Mouse (Mus musculus): ENCODE results near the gene Fam129a. TPM values are rescaled to one million over a fixed set of nuclear protein-coding genes. Genes with fewer than 3 reads are reported as not detected.

Gene Fam129a
- polyA plus RNA-seq, 1 experiment from 2014 or later: 21.7 TPM

DNA sequence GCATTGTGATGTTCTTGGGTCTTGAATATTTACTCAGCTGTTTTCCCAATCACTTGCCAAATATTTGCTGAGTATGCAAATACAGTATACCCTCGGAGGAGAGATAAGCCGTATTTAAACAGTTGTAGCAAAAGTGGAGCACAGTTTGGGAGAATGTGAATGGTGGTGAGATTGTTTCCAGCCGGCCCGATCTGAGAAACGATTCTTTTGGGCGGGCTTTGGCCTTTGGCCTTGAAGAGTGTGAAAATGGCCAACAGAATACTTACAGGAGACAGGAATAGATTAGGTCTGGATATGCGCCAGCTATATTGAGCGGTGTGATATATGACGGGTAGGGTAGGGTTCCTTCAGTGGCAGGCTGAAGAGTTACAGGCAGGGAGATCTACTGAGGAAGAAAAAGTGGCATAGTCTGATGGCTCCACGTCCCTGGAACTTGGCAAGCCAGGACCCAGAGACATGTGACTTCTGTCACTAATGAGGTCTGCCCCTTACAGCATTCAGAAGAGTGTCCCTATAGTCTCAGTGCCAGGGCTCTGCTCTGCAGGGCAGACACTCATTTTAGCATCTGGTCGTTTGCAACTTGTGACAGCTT, 60.8 kb downstream of the Fam129a start:
- Histone ChIP-seq H3K27me3 (replicated peaks) (no peaks in the 10 kb centered on the region), H3K4me2 (peak overlapping the region; percentile 32), H3K4me1 (peaks cover 6% of the 10 kb centered on the region), H3K4me3 (replicated peaks) (no peak overlapping the region), H3K27ac (peak overlapping the region; percentile 70), H3K36me3 (no peaks in the 10 kb centered on the region), H3K9ac (no peak overlapping the region), H3K9me3 (no peaks in the 10 kb centered on the region)
- ATAC-seq (ENCODE audit: insufficient read depth, low FRiP score, low read depth): peak; percentile 87
- 20% methylated on average over 11 of the region's 11 CpGs for WGBS

GRCm38 (mm10) chr1:151632567-151633356, 61.8 kb downstream of the Fam129a start:
- WGBS: 91% methylated on average over 7 of the region's 7 CpGs
- ATAC-seq (ENCODE audit: insufficient read depth, low FRiP score, low read depth): no peak
- Histone ChIP-seq H3K36me3 (no peaks in the 10 kb centered on the region), H3K9ac (no peak overlapping the region), H3K4me3 (replicated peaks) (no peak overlapping the region), H3K27me3 (replicated peaks) (no peaks in the 10 kb centered on the region), H3K4me2 (no peak overlapping the region), H3K4me1 (peaks cover 6% of the 10 kb centered on the region), H3K27ac (peak overlapping the region; percentile 70; the same call in 1 of the 2 replicates), H3K9me3 (no peaks in the 10 kb centered on the region)

GRCm38 (mm10) chr1:151636637-151637036, 65.7 kb downstream of the Fam129a start:
- H3K9me3 ChIP-seq: no peaks in the 10 kb centered on the region
- H3K4me1 ChIP-seq: 0 out of 2 replicates have a peak, but pooled peaks cover 4% of the 10 kb centered on the region
- no peak overlapping the region for H3K4me3 ChIP-seq (replicated peaks)
- no peaks in the 10 kb centered on the region for H3K27me3 ChIP-seq (replicated peaks)
- WGBS: 86% methylated on average over 3 of the region's 3 CpGs
- H3K27ac ChIP-seq: no peak overlapping the region
- H3K9ac ChIP-seq: no peak overlapping the region
- H3K36me3 ChIP-seq: no peaks in the 10 kb centered on the region
- ATAC-seq (ENCODE audit: insufficient read depth, low FRiP score, low read depth): no peak
- H3K4me2 ChIP-seq: no peak overlapping the region

DNA sequence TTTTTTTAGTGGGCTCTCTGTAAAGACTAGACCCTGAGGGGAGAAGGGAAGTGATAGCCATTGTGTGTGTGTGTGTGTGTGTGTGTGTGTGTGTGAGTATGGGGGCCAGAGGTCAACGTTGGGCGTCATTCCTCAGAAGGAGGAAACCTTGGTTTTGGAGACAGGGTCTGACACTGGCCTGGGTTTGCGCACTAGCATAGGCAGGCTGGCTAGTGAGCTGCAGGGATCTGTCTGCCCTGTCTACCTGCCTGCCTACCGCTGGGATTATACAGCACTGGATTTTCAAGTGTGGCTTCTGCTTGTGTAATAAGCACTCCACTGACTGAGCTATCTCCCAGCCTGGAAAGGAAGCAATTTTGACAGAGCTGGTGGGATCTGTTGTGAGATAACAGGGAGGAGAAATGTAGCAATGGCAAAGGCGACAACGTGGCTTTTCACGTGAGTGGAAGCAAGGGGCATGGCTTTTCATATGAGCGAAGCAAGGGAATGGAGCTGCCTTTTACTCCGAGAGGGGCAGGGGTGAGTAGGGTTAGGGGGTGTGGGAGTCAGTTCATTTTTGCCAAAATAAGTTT, 66.5 kb downstream of the Fam129a start:
- no peak overlapping the region for H3K4me3 ChIP-seq (replicated peaks)
- H3K9ac ChIP-seq: no peak overlapping the region
- no peaks in the 10 kb centered on the region for H3K36me3 ChIP-seq
- H3K4me1 ChIP-seq: no peaks in the 10 kb centered on the region
- 86% methylated on average over 9 of the region's 9 CpGs for WGBS
- no peaks in the 10 kb centered on the region for H3K9me3 ChIP-seq
- H3K27me3 ChIP-seq (replicated peaks): no peaks in the 10 kb centered on the region
- no peak overlapping the region for H3K4me2 ChIP-seq
- no peak overlapping the region for H3K27ac ChIP-seq
- ATAC-seq (ENCODE audit: insufficient read depth, low FRiP score, low read depth): no peak

GRCm38 (mm10) chr1:151638357-151638756, 67.4 kb downstream of the Fam129a start:
- Histone ChIP-seq H3K4me1 (no peaks in the 10 kb centered on the region), H3K36me3 (no peaks in the 10 kb centered on the region), H3K4me2 (no peak overlapping the region), H3K4me3 (replicated peaks) (no peak overlapping the region), H3K27me3 (replicated peaks) (no peaks in the 10 kb centered on the region), H3K9ac (no peak overlapping the region), H3K9me3 (no peaks in the 10 kb centered on the region), H3K27ac (no peak overlapping the region)
- 63% methylated on average over 5 of the region's 5 CpGs for WGBS
- no peak for ATAC-seq (ENCODE audit: insufficient read depth, low FRiP score, low read depth)

GRCm38 (mm10) chr1:151638770-151639169, 67.8 kb downstream of the Fam129a start:
- WGBS: 87% methylated on average over 2 of the region's 2 CpGs

GRCm38 (mm10) chr1:151646380-151646779, 75.4 kb downstream of the Fam129a start:
- Histone ChIP-seq H3K9me3 (no peaks in the 10 kb centered on the region), H3K27ac (no peak overlapping the region), H3K9ac (no peak overlapping the region), H3K36me3 (no peaks in the 10 kb centered on the region), H3K4me3 (replicated peaks) (no peak overlapping the region), H3K4me1 (no peaks in the 10 kb centered on the region), H3K4me2 (no peak overlapping the region), H3K27me3 (replicated peaks) (no peaks in the 10 kb centered on the region)
- WGBS: 83% methylated on average over 3 of the region's 3 CpGs
- no peak for ATAC-seq (ENCODE audit: insufficient read depth, low FRiP score, low read depth)

More at GRCm38 (mm10) chr1:151638770-151639169, 67.8 kb downstream of the Fam129a start:
- Histone ChIP-seq H3K9ac (no peak overlapping the region), H3K4me1 (no peaks in the 10 kb centered on the region), H3K4me3 (replicated peaks) (no peak overlapping the region), H3K27me3 (replicated peaks) (no peaks in the 10 kb centered on the region), H3K36me3 (no peaks in the 10 kb centered on the region), H3K4me2 (no peak overlapping the region), H3K27ac (no peak overlapping the region), H3K9me3 (no peaks in the 10 kb centered on the region)
- no peak for ATAC-seq (ENCODE audit: insufficient read depth, low FRiP score, low read depth)

DNA sequence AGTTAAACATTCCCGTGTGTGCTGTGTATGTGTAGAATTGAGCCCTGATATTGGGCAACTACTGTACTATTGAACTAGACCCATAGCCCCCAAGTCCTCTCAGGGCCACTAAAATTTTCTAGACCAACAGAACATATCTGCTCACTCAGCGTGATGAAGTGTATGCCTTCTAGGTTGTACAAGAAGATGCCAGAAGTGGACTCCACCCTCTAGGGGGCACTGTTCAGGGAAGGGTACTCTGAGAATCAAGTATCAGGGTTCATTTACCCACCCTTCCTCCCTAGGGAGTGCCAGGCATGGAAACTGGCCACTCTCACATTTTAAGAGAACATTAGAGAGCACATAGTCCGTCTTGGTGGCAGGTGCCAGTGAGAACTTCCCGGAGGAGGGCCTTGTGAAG, 77.1 kb downstream of the Fam129a start:
- no peak for ATAC-seq (ENCODE audit: insufficient read depth, low FRiP score, low read depth)
- H3K9me3 ChIP-seq: no peaks in the 10 kb centered on the region
- H3K9ac ChIP-seq: no peak overlapping the region
- H3K27me3 ChIP-seq (replicated peaks): no peaks in the 10 kb centered on the region
- H3K4me2 ChIP-seq: no peak overlapping the region
- H3K27ac ChIP-seq: no peak overlapping the region
- H3K36me3 ChIP-seq: no peaks in the 10 kb centered on the region
- WGBS: 92% methylated on average over 4 of the region's 4 CpGs
- no peaks in the 10 kb centered on the region for H3K4me1 ChIP-seq
- H3K4me3 ChIP-seq (replicated peaks): no peak overlapping the region

DNA sequence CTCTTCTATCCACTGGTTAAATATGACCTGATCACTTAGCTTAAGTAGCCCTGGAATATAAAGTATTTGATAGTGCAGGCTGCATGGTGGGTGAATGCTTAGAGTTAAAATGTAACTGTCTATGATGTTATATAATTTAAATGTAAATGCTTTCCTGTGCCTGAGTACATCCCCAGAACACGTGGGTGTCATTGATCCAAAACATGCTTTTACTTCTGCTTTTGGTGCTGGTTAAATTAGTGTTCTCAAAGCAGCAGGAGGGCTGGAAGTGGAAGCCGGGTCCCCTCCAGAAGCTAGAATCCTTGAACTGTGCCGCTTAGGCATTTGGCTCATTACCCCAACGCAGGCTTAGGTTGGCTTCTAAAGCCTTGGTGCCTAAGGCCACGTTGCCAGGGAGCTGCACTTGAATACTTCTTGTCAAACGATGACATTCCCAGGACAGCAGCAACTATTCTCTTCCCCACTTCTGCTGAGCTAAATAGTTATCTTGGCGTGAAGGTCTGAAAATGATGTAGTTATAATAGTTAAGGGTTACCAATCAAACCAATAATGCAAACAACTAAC, 86.1 kb downstream of the Fam129a start:
- H3K4me1 ChIP-seq: no peaks in the 10 kb centered on the region
- no peak for ATAC-seq (ENCODE audit: insufficient read depth, low FRiP score, low read depth)
- WGBS: 72% methylated on average over 7 of the region's 7 CpGs
- H3K36me3 ChIP-seq: no peaks in the 10 kb centered on the region
- no peak overlapping the region for H3K9ac ChIP-seq
- H3K27me3 ChIP-seq (replicated peaks): no peaks in the 10 kb centered on the region
- no peak overlapping the region for H3K27ac ChIP-seq
- H3K4me2 ChIP-seq: no peak overlapping the region
- H3K9me3 ChIP-seq: no peaks in the 10 kb centered on the region
- H3K4me3 ChIP-seq (replicated peaks): no peak overlapping the region

- Histone ChIP-seq H3K4me1 (no peaks in the 10 kb centered on the region), H3K4me2 (no peak overlapping the region), H3K9me3 (no peaks in the 10 kb centered on the region), H3K36me3 (no peaks in the 10 kb centered on the region), H3K27ac (no peak overlapping the region), H3K4me3 (replicated peaks) (no peak overlapping the region), H3K9ac (no peak overlapping the region), H3K27me3 (replicated peaks) (no peaks in the 10 kb centered on the region)
- 80% methylated on average over 19 of the region's 19 CpGs for whole genome bisulfite sequencing
- no peak for ATAC-seq (ENCODE audit: insufficient read depth, low FRiP score, low read depth)
These were observed 87.4 kb downstream of the Fam129a start for GRCm38 (mm10) chr1:151658291-151658830.

DNA sequence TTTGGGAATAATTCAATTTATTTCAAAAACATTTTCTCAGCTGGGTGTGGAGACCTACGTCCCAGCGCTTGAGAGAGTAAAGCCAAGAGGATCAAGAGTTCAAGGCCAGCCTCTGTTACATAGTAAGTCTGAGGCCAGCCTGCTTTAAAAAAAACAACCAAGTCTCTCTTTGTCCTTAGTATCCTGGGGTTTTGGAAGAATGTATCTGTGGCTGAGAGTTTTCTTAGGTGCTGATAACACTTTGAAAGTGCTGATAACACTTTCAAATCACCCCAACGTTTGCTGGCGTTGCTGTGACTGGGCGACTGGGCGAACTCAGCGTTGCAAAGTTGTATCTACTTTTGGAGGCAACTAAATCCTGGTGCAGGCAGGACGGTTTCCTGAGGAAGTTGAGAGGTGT, 88.7 kb downstream of the Fam129a start:
- Histone ChIP-seq H3K9me3 (no peaks in the 10 kb centered on the region), H3K4me1 (no peaks in the 10 kb centered on the region), H3K9ac (no peak overlapping the region), H3K27ac (no peak overlapping the region), H3K27me3 (replicated peaks) (no peaks in the 10 kb centered on the region), H3K36me3 (no peaks in the 10 kb centered on the region), H3K4me2 (no peak overlapping the region), H3K4me3 (replicated peaks) (no peak overlapping the region)
- no peak for ATAC-seq (ENCODE audit: insufficient read depth, low FRiP score, low read depth)
- WGBS: 58% methylated on average over 8 of the region's 8 CpGs

DNA sequence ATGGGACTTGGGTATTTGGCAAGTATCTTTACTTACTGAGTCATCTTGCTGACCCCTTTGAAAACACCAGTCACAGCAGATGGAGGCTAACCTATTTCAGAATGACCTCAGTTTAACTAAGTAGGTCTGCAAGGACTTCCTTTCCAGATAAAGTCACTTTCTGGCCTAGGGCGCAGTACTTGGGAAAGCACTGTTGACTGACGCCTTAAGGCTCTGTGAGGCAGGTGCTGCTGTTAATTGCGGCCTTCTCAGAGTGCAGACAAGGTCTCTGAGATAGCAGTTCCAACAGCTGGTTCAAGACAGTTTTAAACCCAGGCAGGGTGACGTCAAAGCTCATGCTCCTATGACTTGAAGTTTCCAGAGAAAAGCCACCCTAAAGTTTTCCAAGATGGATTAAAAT, 89.3 kb downstream of the Fam129a start:
- ATAC-seq (ENCODE audit: insufficient read depth, low FRiP score, low read depth): peak; percentile 27; the same call in 1 of the 2 replicates
- no peaks in the 10 kb centered on the region for H3K9me3 ChIP-seq
- 69% methylated on average over 4 of the region's 4 CpGs for WGBS
- no peak overlapping the region for H3K4me3 ChIP-seq (replicated peaks)
- H3K27me3 ChIP-seq (replicated peaks): no peaks in the 10 kb centered on the region
- no peak overlapping the region for H3K9ac ChIP-seq
- H3K27ac ChIP-seq: no peak overlapping the region
- no peaks in the 10 kb centered on the region for H3K4me1 ChIP-seq
- H3K4me2 ChIP-seq: no peak overlapping the region
- no peaks in the 10 kb centered on the region for H3K36me3 ChIP-seq

Measured in stomach, embryonic 15.5 days (tissue).